Mouse (Mus musculus): ENCODE measurements around the gene Sik3.

Sik3 gene

DNA sequence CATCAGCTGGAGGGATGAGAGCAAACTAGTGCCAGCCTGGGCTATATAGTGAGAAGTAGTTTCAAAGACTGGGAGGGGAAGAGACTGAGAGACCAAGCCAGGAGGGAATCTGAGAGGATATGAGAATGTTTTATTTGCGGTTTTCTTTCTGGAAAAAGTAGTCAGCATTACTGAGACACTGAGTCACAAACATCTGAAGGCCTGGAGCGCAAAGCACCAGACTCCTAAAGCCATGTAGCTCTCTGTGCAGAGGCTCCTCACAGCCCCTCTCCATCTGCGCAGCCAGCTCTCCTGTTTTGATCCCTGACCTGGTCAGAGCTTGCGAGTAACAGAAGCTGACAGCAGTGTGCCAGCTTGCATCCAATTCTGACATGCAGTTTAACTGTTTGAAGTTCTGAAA lies 175.8 kb downstream of the Sik3 start:
- no peak for DNase-seq (ENCODE audit: low read depth, low spot score)

DNA sequence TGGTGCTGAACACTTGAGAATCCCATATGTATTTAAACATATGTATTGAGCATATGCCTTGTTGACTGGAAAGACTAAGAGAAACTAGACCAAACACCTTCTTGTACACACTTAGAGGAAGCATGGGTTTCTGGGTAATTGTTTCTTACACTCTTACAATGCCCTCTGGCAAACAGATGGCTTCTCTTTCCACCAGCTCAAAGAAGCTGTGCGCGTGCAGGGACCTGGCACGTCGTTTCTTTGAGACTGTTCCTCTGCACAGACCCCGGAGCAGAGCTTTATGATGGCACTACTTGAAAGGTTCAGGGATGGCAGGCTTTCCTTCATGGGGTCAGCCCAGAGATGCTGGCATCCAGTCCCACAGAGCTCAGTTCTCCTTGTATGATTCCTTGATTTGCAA lies 176.3 kb downstream of the Sik3 start:
- no peak for DNase-seq (ENCODE audit: low read depth, low spot score)

DNA sequence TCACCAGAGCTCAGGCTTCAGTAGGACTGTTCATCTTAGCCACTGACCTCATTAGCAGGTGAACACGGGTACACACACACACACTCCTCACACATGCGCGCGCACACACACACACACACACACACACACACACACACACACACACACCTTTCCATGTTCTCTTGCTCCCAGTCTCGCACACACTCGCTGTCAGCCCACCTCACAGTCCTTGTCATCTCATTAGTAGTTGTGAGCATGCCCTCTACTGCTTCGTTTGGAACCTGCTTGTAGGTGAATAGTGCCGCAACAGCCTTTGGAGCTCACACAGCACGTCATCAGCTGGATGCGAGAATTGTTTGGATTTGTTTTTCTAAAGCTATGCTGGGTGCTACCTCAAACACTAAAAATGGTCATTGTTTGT lies 176.8 kb downstream of the Sik3 start:
- DNase-seq (ENCODE audit: low read depth, low spot score): no peak

DNA sequence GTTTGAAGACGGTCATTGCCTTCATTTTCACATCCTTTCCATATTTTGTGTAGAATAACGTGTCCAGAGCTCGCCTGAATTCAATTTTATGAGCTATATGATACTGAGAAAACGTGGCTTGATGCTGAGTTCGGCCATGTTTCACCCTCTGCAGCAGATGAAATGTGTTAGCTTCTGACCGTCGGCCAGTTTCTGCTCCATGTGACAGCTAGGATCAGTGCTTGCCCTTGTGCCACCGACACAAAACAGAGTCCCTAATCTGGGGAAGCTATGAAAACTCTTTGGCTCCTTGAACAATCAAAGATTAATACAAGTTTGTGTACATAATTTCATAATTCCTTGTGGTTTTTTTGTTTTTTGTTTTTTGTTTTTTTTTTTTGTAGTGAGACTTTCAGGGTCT lies 178.6 kb downstream of the Sik3 start:
- DNase-seq (ENCODE audit: low read depth, low spot score): no peak

DNA sequence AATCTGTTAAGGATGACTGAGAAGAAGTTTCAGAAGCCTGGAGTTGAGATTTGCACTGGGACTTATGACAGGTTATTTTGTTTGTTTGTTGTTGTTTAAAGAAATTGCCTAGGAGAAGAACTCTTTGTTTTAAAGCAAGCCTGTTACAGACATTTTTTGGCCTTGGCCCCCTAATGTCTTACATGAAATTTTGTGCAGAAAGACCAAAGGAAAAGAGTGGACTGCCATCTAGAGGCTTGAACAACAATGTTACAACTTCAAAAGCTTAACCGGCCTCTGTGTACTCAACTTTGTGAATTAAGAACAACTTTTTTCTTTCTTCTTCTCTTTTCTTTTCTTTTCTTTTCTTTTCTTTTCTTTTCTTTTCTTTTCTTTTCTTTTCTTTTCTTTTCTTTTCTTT lies 179.0 kb downstream of the Sik3 start:
- peak; percentile 40 for DNase-seq (ENCODE audit: low read depth, low spot score)

DNA sequence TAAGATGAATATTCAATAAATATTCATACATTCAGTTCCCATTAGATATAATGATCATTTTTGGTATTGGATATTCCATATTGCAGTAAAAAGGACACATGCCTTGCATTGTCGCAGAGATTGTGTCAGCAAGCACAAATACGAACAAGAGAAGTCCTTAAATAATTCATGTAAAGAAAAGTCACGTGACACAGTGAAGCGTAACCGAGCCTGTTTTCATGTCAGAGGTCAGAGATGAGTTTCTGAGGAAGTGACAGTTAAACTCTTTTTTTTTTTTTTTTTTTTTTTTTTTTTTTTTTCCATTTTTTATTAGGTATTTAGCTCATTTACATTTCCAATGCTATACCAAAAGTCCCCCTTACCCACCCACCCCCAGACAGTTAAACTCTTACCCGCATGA lies 180.0 kb downstream of the Sik3 start:
- no peak for DNase-seq (ENCODE audit: low read depth, low spot score)

DNA sequence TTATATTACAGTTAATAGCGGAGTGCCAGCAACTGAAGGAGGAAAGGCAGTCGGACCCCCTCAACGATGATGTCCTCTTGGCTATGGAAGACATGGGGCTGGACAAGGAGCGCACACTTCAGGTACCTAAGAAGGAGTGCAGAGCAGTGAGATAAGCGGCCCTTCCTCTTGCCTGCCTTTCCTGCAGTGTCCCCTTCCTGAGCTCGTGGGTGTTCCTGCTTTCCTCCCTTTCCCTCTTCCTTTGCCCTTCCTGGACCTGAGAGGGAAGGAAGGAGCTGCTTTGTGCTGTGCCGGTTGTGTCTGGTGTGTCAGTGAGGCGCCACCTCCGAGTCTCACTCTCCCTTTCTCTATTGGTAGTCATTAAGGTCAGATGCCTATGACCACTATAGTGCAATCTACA lies 182.2 kb downstream of the Sik3 start:
- no peak for DNase-seq (ENCODE audit: low read depth, low spot score)

DNA sequence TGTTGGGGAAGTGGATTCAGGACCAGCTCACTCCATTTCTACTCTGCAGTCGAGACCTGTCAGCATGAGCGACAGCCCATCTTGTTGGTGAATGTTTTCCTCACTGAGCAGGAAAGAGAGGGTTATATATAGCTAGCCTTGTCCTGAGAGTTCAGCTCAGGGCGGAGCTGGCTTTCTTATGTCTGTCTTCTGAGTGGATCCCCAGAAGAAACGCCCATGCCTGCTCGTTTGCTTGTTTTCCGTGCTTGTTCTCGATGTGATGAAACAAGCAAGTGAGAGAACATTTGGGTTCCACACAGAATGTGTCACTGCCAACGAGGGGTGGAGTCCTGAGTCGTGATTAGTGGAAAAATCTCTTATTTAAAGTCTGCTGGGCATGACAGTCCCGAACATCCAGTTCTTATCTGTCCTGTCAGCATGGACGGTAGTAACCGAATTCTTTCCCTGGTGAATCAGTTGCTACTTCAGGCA lies 184.1 kb downstream of the Sik3 start:
- DNase-seq (ENCODE audit: low read depth, low spot score): no peak

DNA sequence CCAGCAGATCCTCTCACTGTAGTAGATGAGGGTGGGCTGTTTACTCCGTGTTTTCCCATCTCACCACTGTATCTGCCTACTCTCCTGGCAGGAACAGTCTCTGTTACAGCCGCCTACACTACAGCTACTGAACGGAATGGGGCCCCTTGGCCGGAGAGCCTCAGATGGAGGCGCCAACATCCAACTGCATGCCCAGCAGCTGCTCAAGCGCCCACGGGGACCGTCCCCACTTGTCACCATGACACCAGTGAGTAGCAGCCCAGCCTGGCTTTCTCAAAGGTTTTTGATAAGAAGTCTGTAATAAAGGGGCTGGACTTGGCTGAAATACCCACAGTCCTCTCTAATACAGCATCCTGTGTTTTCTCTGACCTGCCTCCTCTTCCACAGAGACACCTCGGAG lies 185.8 kb downstream of the Sik3 start:
- no peak for DNase-seq (ENCODE audit: low read depth, low spot score)

DNA sequence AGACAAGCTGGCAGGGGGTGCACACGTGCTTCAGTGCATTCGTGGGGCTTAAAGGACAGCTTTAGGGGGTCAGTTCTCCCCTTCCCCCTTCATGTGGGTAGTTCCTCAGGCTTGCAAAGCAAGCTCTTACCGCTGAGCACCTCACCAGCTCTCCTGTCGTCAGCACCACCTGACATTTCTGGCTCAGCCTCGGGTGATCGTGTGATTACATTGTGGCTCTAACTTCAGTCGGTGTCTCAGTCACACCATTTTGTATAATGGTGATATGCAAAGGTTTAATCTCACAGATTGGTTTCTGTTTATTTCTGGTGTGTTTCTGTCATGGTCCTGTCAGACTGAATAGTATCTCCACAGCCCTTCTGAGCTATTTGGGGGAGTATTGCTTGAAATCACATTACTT lies 186.3 kb downstream of the Sik3 start:
- no peak for DNase-seq (ENCODE audit: low read depth, low spot score)

DNA sequence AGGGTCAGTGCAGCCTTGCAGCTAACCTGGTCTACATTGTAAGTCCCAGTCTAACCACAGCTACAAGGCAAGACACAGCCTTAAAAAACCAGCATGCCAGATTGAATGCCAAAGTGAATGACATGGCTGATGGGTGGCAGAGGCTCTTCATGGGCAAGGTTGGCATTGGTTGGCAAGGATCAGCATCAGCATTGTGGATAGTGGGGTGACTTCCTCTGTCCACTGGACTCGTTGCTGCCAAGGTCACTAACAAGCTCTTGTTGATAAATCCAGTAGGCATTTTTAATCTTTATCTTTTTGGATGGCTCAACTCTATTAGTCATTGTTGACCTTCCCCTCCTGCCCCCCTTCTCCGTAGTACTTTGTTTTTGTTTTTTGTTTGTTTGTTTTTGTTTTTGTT lies 187.0 kb downstream of the Sik3 start:
- DNase-seq (ENCODE audit: low read depth, low spot score): no peak

DNA sequence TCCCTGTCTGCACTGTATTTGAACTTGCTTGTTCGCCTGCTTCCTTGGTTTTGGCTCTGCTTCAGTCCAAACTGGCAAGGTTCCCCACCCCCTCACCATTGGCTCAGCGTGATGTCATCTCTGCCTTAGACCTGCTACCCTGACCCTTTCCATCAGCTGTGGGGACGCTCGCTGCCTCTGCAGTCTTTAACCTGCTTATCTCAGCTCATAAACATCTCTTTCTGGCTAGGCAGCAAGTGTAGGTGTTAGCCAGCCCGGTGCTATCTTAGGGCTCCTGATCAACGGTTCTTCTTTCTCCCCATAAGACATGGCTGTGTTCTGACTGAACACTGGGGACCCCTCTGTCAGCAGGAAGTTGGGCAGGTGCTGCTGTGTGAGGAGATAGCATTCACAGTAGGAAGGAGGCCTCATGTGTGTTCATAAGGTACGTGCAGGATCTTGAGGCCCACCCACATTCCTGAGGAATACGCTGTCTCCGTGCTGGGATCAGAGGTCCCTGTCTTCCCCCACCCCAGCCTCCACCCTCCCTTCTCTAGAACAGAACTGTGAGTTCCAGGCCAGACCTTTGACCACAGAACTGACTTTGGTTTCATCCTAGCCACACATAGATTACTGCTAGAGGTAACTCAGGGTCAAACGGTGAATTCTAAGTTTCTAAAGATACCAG lies 194.3 kb downstream of the Sik3 start:
- peak; percentile 26 for DNase-seq (ENCODE audit: low read depth, low spot score)

DNA sequence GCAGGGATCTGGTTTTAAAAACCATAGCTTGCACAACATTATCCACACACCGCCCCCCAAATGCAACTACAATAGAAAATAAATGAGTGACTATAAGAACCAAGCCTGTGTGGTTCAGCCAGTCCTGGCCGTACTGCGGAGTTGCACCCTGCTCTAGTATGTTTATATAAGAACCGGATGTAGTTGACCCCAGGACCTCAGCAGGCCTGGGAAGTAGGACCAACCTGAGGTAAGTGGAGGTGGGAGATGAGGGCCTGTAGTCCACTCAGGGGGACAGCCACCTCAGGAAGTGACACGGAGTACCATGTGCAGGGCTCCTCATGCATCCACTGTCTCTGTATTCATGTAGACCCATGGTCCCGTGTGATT lies 194.9 kb downstream of the Sik3 start:
- no peak for DNase-seq (ENCODE audit: low read depth, low spot score)

DNA sequence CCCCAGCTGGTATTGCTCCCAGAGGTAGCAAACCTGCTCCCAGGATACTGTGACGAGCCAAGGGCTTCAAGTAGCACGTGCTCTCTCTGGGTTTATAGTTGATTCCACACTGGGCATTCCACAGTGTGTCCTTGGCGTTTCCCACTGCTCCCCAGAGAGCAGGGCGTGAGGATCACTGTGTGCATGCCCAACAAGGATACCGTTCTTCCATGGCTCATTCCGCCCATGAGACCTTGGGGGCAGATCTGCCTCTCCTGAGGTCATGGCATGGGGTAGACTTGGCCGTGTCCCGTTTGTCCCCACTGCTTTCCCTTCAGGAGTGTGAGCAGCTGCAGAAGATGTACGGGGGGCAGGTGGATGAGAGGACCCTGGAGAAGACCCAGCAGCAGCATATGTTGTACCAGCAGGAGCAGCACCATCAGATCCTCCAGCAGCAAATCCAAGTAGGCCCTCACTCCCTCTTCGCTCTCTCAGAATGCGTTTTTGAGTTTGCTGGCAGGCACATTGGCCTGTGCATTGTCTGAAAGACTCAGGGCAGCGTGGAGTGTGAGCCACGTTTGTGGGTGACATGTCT lies 195.9 kb downstream of the Sik3 start:
- DNase-seq (ENCODE audit: low read depth, low spot score): no peak

DNA sequence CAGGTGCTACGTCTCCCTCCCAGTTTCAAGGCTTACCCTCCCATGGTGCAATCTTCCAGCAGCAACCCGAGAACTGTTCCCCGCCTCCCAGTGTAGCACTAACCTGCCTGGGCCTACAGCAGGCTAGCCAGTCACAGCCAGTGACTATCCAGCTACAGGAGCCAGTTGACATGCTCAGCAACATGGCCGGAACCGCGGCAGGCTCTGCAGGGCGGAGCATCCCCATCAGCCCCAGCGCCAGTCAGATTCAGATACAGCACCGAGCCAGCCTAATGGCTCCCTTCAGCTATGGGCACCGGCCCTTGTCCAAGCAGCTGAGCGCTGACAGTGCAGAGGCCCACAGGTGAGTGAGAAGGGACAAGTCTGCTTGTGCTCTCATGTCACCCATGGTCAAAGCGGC lies 197.9 kb downstream of the Sik3 start:
- DNase-seq (ENCODE audit: low read depth, low spot score): no peak

DNA sequence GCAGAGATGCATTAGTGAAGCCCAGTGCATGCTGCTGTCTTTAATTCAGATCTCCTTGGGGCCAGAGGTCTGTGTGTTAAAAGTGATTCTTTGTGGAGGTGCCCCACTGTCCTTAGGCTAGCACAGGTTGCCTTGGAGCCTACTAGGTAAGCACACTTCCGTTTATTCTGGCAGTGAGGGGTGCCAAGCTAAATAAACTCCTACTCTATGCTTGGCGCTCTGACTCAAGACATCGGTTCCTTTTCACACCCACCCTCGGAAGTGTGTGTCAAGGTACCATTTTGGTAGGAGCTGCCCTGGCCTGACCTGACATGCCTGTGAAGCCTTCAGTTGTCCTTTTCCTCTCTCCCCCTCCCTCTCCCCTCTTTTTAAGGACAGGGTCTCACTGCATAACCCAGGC lies 201.7 kb downstream of the Sik3 start:
- no peak for DNase-seq (ENCODE audit: low read depth, low spot score)

DNA sequence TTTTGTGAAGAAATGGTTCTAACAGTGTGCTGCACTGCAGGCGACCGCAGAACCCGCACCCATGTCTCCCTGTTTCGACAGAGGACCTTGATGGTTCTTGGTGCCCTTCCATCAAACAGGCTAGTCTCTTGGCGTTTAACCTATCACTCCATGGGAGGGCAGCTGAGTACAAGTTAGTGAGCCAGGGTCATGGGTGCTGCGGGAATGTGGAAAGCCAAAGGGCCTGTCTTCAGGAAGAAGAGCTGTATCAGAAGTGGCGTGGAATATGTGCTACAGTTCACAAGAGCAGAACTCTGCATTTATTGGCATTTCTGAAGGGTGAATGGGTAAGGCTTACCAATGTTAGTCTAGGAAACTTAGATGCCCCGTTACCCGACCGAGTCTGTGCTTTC lies 202.3 kb downstream of the Sik3 start:
- DNase-seq (ENCODE audit: low read depth, low spot score): no peak

DNA sequence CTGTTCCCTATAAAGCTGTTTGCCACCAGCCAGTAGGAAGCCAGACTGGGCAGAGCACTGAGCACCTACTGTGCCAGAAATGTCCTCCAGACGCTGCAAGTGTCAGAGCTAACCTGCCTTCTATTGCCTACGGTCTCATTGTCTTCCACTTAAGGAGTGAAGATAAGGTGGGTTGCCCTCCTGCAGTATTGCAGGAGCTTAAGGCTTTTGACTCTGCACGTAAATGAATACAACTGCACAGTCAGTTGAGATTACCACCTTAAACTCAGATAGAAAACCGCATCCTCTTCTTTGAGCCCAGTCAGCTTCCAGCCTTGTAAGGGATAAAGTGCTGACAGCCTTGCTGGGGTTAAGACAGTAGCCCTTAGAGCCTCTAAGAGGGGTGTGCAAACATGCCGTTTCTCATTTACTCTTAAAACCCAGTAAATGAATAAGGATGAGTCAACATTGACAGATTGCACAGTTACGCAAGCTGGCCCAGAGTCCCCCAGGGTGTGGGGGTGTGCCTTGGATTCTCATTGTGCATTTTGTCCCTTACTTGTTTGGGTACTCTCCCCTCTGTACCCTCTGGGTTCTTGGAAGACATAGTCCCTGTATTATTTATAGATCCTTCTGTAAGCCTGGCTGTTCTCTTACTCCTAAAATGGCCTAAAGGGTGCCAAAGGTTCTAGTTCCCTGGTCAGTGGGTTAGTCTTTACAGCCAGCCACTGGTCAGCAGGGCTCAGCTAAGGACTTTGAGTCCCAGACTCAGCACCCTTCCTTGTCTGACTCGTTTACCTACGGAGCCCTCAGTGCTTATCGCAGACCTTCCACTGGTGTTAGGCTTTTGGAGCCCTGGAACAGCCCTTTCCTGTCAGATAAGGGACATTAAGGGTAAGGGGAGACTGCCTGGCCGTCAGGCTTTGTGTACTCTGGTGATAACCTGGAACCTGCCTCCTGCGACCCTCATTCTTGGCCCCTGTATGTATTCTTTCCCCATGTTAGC lies 203.0 kb downstream of the Sik3 start:
- DNase-seq (ENCODE audit: low read depth, low spot score): no peak

DNA sequence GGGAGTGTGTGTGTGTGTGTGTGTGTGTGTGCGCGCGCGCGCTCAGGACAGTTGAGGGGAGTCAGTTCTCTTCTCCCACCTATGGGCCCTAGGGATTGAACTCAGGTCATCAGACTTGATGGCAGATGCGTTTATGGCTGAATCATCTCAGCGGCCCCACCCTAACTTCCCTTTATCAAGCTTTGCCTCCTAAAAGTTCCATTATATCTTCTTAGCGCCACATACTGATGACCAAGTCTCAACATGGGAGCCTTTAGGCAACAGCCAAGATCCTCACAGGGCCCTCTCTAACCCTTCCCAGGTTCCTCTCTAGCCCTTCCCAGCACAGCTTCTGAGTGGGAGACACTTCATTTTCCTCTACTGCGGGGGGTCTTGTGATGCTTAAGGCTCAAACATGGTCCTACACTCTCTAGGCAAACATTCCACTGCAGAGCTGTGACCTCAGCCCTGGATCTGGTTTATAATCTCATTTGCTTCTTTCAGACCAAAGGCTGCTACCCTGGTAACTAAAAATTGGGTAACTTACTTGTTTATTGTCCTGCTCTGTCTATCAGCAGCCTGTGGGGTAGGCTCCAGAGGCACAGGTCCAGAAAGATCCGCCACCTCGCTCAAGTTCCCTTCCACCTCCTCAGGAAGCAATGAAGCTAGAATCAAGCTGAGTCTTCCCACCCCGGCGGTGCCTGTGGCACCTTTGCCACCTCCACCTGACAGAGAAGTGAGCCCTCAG lies 204.3 kb downstream of the Sik3 start:
- DNase-seq (ENCODE audit: low read depth, low spot score): no peak

DNA sequence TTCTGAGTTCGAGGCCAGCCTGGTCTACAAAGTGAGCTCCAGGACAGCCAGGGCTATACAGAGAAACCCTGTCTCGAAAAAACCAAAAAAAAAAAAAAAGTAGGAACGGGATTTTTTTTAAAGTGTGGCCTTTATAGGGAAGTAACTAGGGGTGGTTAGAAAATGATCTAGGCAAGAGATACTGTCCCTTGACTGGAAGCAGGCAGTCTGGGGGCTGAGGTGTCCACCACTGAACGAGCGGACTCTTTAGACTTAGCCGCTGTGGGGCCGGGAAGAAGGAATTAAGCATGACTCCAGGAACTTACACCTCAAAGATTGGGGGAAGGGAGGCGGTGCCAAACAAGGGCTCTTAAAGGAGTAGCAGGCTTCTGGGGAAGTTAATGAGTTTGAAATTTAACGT lies 205.6 kb downstream of the Sik3 start:
- DNase-seq (ENCODE audit: low read depth, low spot score): no peak

DNA sequence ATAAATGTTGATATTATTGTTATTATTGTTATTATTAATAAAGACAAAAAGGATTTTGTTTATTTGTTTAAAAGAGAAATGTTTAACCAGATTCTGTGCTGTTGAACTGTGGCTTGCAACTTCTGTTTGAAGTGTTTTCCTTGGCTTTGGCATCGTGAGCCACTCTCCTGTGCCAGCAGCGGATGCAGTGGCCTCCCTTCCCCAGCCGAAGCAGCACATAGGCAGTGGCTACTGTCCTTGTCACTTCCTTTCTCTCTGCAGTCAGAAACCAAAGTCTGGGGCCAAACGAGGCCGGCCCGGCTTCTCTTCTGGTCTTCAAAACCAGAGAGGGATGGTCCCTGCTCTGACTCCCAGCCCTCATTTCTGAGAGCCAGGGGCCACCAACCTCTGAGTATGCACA lies 210.5 kb downstream of the Sik3 start:
- DNase-seq (ENCODE audit: low read depth, low spot score): no peak

DNA sequence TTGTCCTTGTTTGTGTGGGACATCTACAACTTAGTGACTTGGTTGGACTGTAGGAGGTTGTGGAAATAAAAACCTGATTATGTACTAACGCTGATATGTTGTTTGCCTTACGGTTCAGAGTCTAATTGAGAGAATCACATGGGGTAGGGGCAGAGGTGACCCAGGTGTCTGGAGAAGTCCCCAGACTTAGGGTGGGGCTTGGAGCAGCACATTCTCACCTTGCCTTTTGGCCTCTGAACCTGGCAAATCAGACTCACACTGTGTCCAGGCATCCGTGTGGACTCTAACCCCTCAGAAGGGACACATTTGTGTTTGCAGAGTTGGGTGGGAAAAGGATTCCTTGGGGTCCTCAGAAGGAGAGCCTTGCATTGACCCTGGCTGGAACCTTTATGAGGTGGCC lies 211.5 kb downstream of the Sik3 start:
- no peak for DNase-seq (ENCODE audit: low read depth, low spot score)

All from R1 (cell line).